Mouse (Mus musculus) stomach, embryonic 16.5 days (tissue): Measurements from ENCODE around the gene Gm7030. TPM values are rescaled to one million over a fixed set of nuclear protein-coding genes. Genes with fewer than 3 reads are reported as not detected.
"Not testable (repeated sequence)": the region's sequence is repeated elsewhere in the genome, so short reads cannot be mapped to it uniquely, and the experiment has no call there.

Source experiments
- ATAC-seq: fragments of 200-750 bp; cut with Nextera tagmentation; 2 replicates; pipeline ENCODE4 v1.8.0; 2017; ENCODE audit warnings: moderate number of reproducible peaks, moderate TSS enrichment; ENCODE audit not compliant: insufficient read depth, low FRiP score
- H3K27ac ChIP-seq: fragments of 300-500 bp; sonication (generic); 2 replicates; pipeline ENCODE4 v1.5.1; 2014; ENCODE audit warnings: low read length
- H3K27me3 ChIP-seq: fragments of 300-500 bp; sonication (generic); 2 replicates; pipeline ENCODE4 v1.6.1; 2014; ENCODE audit warnings: low read length, control low read depth, mixed read lengths; ENCODE audit not compliant: control insufficient read depth, insufficient read depth
- H3K36me3 ChIP-seq: fragments of 300-500 bp; sonication (generic); 2 replicates; pipeline ENCODE4 v1.6.1; 2014; ENCODE audit warnings: low read length; ENCODE audit not compliant: control insufficient read depth, insufficient read depth
- H3K4me1 ChIP-seq: fragments of 300-500 bp; sonication (generic); 2 replicates; pipeline ENCODE4 v1.6.1; 2014; ENCODE audit warnings: low read length, control low read depth, mixed read lengths; ENCODE audit not compliant: control insufficient read depth, insufficient read depth
- H3K4me2 ChIP-seq: fragments of 300-500 bp; sonication (generic); 2 replicates; pipeline ENCODE4 v1.6.1; 2014; ENCODE audit warnings: low read depth, low read length, mixed read lengths
- H3K4me3 ChIP-seq: fragments of 300-500 bp; sonication (generic); replicated peaks from 2 replicates; pipeline ENCODE4 v1.5.1; 2014; ENCODE audit warnings: mild to moderate bottlenecking, low read length
- H3K9ac ChIP-seq: fragments of 300-500 bp; sonication (generic); 2 replicates; pipeline ENCODE4 v1.6.1; 2014; ENCODE audit warnings: low read length
- H3K9me3 ChIP-seq: fragments of 300-500 bp; sonication (generic); replicated peaks from 2 replicates; pipeline ENCODE4 v1.6.1; 2016; ENCODE audit warnings: low read length, control low read depth; ENCODE audit not compliant: control insufficient read depth
- whole genome bisulfite sequencing: fragments of 180-500 bp; shearing (Covaris S2); extraction: QIAGEN DNeasy Blood & Tissue Kit; methylation state at CpG from one replicate; pipeline ENCODE4 v1.1.7; 2014; 5-methylcytosine and 5-hydroxymethylcytosine counted together
- polyA plus RNA-seq: library from polyadenylated mRNA; unstranded; fragments of >200 nt; fragmentation: Nextera tagmentation; extraction: Ambion mirVana; gene quantifications from 2 replicates; pipeline ENCODE4 v1.2.1, GENCODE M21; 2015

The Gm7030 gene
- polyA plus RNA-seq, 1 experiment from 2014 or later, result 0.34 TPM

- H3K27ac ChIP-seq, H3K9ac ChIP-seq, H3K27me3 ChIP-seq, H3K4me1 ChIP-seq, H3K9me3 ChIP-seq, H3K4me2 ChIP-seq, H3K4me3 ChIP-seq, ATAC-seq, H3K36me3 ChIP-seq: not testable (repeated sequence)
- 21% methylated on average over 3 of the region's 3 CpGs for WGBS
Observed at GRCm38 (mm10) chr17:36116545-36116944, 12.7 kb downstream of the Gm7030 start.

GRCm38 (mm10) chr17:36113979-36114593, 15.1 kb downstream of the Gm7030 start:
- not testable (repeated sequence) for H3K27ac ChIP-seq, H3K4me2 ChIP-seq, H3K27me3 ChIP-seq, H3K4me3 ChIP-seq, H3K9me3 ChIP-seq, H3K9ac ChIP-seq, H3K36me3 ChIP-seq, H3K4me1 ChIP-seq
- WGBS, result 16% methylated on average over 6 of the region's 6 CpGs
- peak; percentile 48; the same call in 1 of the 2 replicates for ATAC-seq

- not testable (repeated sequence) for H3K4me1 ChIP-seq, H3K36me3 ChIP-seq, H3K27ac ChIP-seq, H3K27me3 ChIP-seq, ATAC-seq, H3K9me3 ChIP-seq
- Histone ChIP-seq H3K9ac (peak overlapping the region; percentile 39), H3K4me3 (peak overlapping the region; percentile 45), H3K4me2 (peak overlapping the region; percentile 81)
- WGBS, result 4% methylated on average over 10 of the region's 10 CpGs
Observed at GRCm38 (mm10) chr17:36111510-36111868, 17.7 kb downstream of the Gm7030 start.

- not testable (repeated sequence) for H3K27ac ChIP-seq, H3K27me3 ChIP-seq, H3K9me3 ChIP-seq, H3K36me3 ChIP-seq, H3K4me1 ChIP-seq
- ATAC-seq, result peak; percentile 61
- peak overlapping the region; percentile 45 for H3K4me3 ChIP-seq
- H3K9ac ChIP-seq, result peak overlapping the region; percentile 39
- 1% methylated on average over 57 of the region's 57 CpGs for WGBS
- H3K4me2 ChIP-seq, result peak overlapping the region; percentile 81
Observed at GRCm38 (mm10) chr17:36110641-36111509, 18.4 kb downstream of the Gm7030 start.

GRCm38 (mm10) chr17:36110129-36110528, 19.1 kb downstream of the Gm7030 start:
- WGBS, result 46% methylated on average over 3 of the region's 3 CpGs
- not testable (repeated sequence) for H3K4me2 ChIP-seq, H3K27me3 ChIP-seq

GRCm38 (mm10) chr17:36102091-36102490, 27.1 kb downstream of the Gm7030 start:
- H3K4me1 ChIP-seq, H3K27me3 ChIP-seq, H3K36me3 ChIP-seq, H3K9me3 ChIP-seq, H3K9ac ChIP-seq, H3K4me3 ChIP-seq, H3K27ac ChIP-seq, ATAC-seq, H3K4me2 ChIP-seq: not testable (repeated sequence)
- 87% methylated on average over 11 of the region's 12 CpGs for WGBS

More at GRCm38 (mm10) chr17:36110129-36110528, 19.1 kb downstream of the Gm7030 start:
- not testable (repeated sequence) for ATAC-seq, H3K4me1 ChIP-seq, H3K9me3 ChIP-seq, H3K36me3 ChIP-seq, H3K4me3 ChIP-seq, H3K27ac ChIP-seq, H3K9ac ChIP-seq

- not testable (repeated sequence) for ATAC-seq, H3K4me2 ChIP-seq, H3K4me3 ChIP-seq, H3K4me1 ChIP-seq, H3K9ac ChIP-seq, H3K9me3 ChIP-seq, H3K27ac ChIP-seq, H3K27me3 ChIP-seq, H3K36me3 ChIP-seq
- 67% methylated on average over 2 of the region's 2 CpGs for WGBS
Observed at GRCm38 (mm10) chr17:36099603-36100002, 29.6 kb downstream of the Gm7030 start.

GRCm38 (mm10) chr17:36093936-36094335, 35.3 kb downstream of the Gm7030 start:
- Histone ChIP-seq H3K9ac (no peak overlapping the region), H3K4me1 (no peaks in the 10 kb centered on the region), H3K9me3 (no peaks in the 10 kb centered on the region), H3K27me3 (no peaks in the 10 kb centered on the region), H3K4me2 (no peak overlapping the region), H3K36me3 (no peaks in the 10 kb centered on the region), H3K4me3 (no peak overlapping the region), H3K27ac (no peak overlapping the region)
- no peak for ATAC-seq
- 28% methylated on average over 3 of the region's 3 CpGs for WGBS

GRCm38 (mm10) chr17:36092520-36092919, 36.7 kb downstream of the Gm7030 start:
- H3K36me3 ChIP-seq, ATAC-seq, H3K27me3 ChIP-seq, H3K4me3 ChIP-seq, H3K9me3 ChIP-seq, H3K4me2 ChIP-seq, H3K4me1 ChIP-seq, H3K9ac ChIP-seq, H3K27ac ChIP-seq: not testable (repeated sequence)
